Mouse (Mus musculus): Measurements from ENCODE around the gene Nme9. TPM values are rescaled to one million over a fixed set of nuclear protein-coding genes. Genes with fewer than 3 reads are reported as not detected.

Gene Nme9
- total and polyA plus RNA-seq, 3 experiments, result 1.7 TPM; not detected in 2

- TF ChIP-seq CTCF (IDR thresholded peaks at IDR 0.05), result no peak
- TF ChIP-seq EP300 (IDR thresholded peaks at IDR 0.05; ENCODE audit: insufficient read depth, low read depth, low read length), result no peak
- no peak for TF ChIP-seq POLR2A (IDR thresholded peaks at IDR 0.05; ENCODE audit: insufficient read depth, low read depth, low read length)
- Histone ChIP-seq H3K9ac (ENCODE audit: low read depth, low read length) (no peak overlapping the region), H3K4me3 (no peak overlapping the region), H3K27ac (no peak overlapping the region), H3K27me3 (ENCODE audit: control insufficient read depth, insufficient read depth, low read length) (no peaks in the 10 kb centered on the region), H3K36me3 (ENCODE audit: control insufficient read depth, insufficient read depth, low read length) (peaks cover 2% of the 10 kb centered on the region), H3K4me1 (ENCODE audit: control insufficient read depth, insufficient read depth, low read length) (no peaks in the 10 kb centered on the region), H3K79me2 (replicated peaks; ENCODE audit: control insufficient read depth, insufficient read depth, low read length) (no peaks in the 10 kb centered on the region)
- intact Hi-C loops (cut with DNase I), result no loop called here
- DNase-seq, result no peak
- 91% methylated on average over 4 of the region's 4 CpGs for WGBS
Measured at GRCm38 (mm10) chr9:99480764-99481163, 29.5 kb downstream of the Nme9 start.

- no peaks in the 10 kb centered on the region for H3K4me1 ChIP-seq (ENCODE audit: control insufficient read depth, insufficient read depth, low read length)
- H3K27ac ChIP-seq, result no peak overlapping the region
- H3K9ac ChIP-seq (ENCODE audit: low read depth, low read length), result no peak overlapping the region
- no peak for DNase-seq
- WGBS, result 78% methylated on average over 4 of the region's 4 CpGs
- H3K79me2 ChIP-seq (replicated peaks; ENCODE audit: control insufficient read depth, insufficient read depth, low read length), result no peaks in the 10 kb centered on the region
- TF ChIP-seq CTCF (IDR thresholded peaks at IDR 0.05), result no peak
- TF ChIP-seq EP300 (IDR thresholded peaks at IDR 0.05; ENCODE audit: insufficient read depth, low read depth, low read length), result no peak
- no peak for TF ChIP-seq POLR2A (IDR thresholded peaks at IDR 0.05; ENCODE audit: insufficient read depth, low read depth, low read length)
- H3K27me3 ChIP-seq (ENCODE audit: control insufficient read depth, insufficient read depth, low read length), result no peaks in the 10 kb centered on the region
- H3K4me3 ChIP-seq, result no peak overlapping the region
- intact Hi-C loops (cut with DNase I), result no loop called here
- peaks cover 2% of the 10 kb centered on the region for H3K36me3 ChIP-seq (ENCODE audit: control insufficient read depth, insufficient read depth, low read length)
Measured at GRCm38 (mm10) chr9:99483191-99483590, 31.9 kb downstream of the Nme9 start.

- H3K9ac ChIP-seq (ENCODE audit: low read depth, low read length), result no peak overlapping the region
- TF ChIP-seq CTCF (IDR thresholded peaks at IDR 0.05) (no peak), EP300 (IDR thresholded peaks at IDR 0.05; ENCODE audit: insufficient read depth, low read depth, low read length) (no peak), POLR2A (IDR thresholded peaks at IDR 0.05; ENCODE audit: insufficient read depth, low read depth, low read length) (no peak)
- H3K27ac ChIP-seq, result no peak overlapping the region
- H3K36me3 ChIP-seq (ENCODE audit: control insufficient read depth, insufficient read depth, low read length), result no peaks in the 10 kb centered on the region; the same call in 1 of the 2 replicates
- H3K4me1 ChIP-seq (ENCODE audit: control insufficient read depth, insufficient read depth, low read length), result no peaks in the 10 kb centered on the region
- no peak overlapping the region for H3K4me3 ChIP-seq
- no peak for DNase-seq
- no peaks in the 10 kb centered on the region for H3K79me2 ChIP-seq (replicated peaks; ENCODE audit: control insufficient read depth, insufficient read depth, low read length)
- intact Hi-C loops (cut with DNase I), result no loop called here
- no peaks in the 10 kb centered on the region for H3K27me3 ChIP-seq (ENCODE audit: control insufficient read depth, insufficient read depth, low read length)
Measured at GRCm38 (mm10) chr9:99484632-99485031, 33.4 kb downstream of the Nme9 start.

GRCm38 (mm10) chr9:99485144-99485543 lies 33.9 kb downstream of the Nme9 start:
- Histone ChIP-seq H3K27ac (no peak overlapping the region), H3K36me3 (ENCODE audit: control insufficient read depth, insufficient read depth, low read length) (no peaks in the 10 kb centered on the region; the same call in 1 of the 2 replicates), H3K4me3 (no peak overlapping the region), H3K4me1 (ENCODE audit: control insufficient read depth, insufficient read depth, low read length) (no peaks in the 10 kb centered on the region), H3K79me2 (replicated peaks; ENCODE audit: control insufficient read depth, insufficient read depth, low read length) (no peaks in the 10 kb centered on the region), H3K27me3 (ENCODE audit: control insufficient read depth, insufficient read depth, low read length) (no peaks in the 10 kb centered on the region), H3K9ac (ENCODE audit: low read depth, low read length) (no peak overlapping the region)
- TF ChIP-seq EP300 (IDR thresholded peaks at IDR 0.05; ENCODE audit: insufficient read depth, low read depth, low read length), result no peak
- no peak for TF ChIP-seq POLR2A (IDR thresholded peaks at IDR 0.05; ENCODE audit: insufficient read depth, low read depth, low read length)
- TF ChIP-seq CTCF (IDR thresholded peaks at IDR 0.05), result no peak
- 94% methylated on average over 4 of the region's 4 CpGs for WGBS
- intact Hi-C loops (cut with DNase I), result no loop called here
- no peak for DNase-seq

- intact Hi-C loops (cut with DNase I), result no loop called here
- Histone ChIP-seq H3K79me2 (replicated peaks; ENCODE audit: control insufficient read depth, insufficient read depth, low read length) (no peaks in the 10 kb centered on the region), H3K27me3 (ENCODE audit: control insufficient read depth, insufficient read depth, low read length) (no peaks in the 10 kb centered on the region), H3K4me3 (no peak overlapping the region), H3K4me1 (ENCODE audit: control insufficient read depth, insufficient read depth, low read length) (no peaks in the 10 kb centered on the region), H3K27ac (no peak overlapping the region), H3K9ac (ENCODE audit: low read depth, low read length) (no peak overlapping the region), H3K36me3 (ENCODE audit: control insufficient read depth, insufficient read depth, low read length) (no peaks in the 10 kb centered on the region; the same call in 1 of the 2 replicates)
- 82% methylated on average over 8 of the region's 8 CpGs for WGBS
- TF ChIP-seq CTCF (IDR thresholded peaks at IDR 0.05) (no peak), POLR2A (IDR thresholded peaks at IDR 0.05; ENCODE audit: insufficient read depth, low read depth, low read length) (no peak), EP300 (IDR thresholded peaks at IDR 0.05; ENCODE audit: insufficient read depth, low read depth, low read length) (no peak)
- DNase-seq, result no peak
Measured at GRCm38 (mm10) chr9:99487126-99487695, 35.9 kb downstream of the Nme9 start.

- no peak for DNase-seq
- WGBS, result 78% methylated on average over 3 of the region's 3 CpGs
- intact Hi-C loops (cut with DNase I), result no loop called here
- Histone ChIP-seq H3K27ac (no peak overlapping the region), H3K4me1 (ENCODE audit: control insufficient read depth, insufficient read depth, low read length) (no peaks in the 10 kb centered on the region), H3K4me3 (no peak overlapping the region), H3K79me2 (replicated peaks; ENCODE audit: control insufficient read depth, insufficient read depth, low read length) (no peaks in the 10 kb centered on the region), H3K36me3 (ENCODE audit: control insufficient read depth, insufficient read depth, low read length) (no peaks in the 10 kb centered on the region; the same call in 1 of the 2 replicates), H3K27me3 (ENCODE audit: control insufficient read depth, insufficient read depth, low read length) (no peaks in the 10 kb centered on the region), H3K9ac (ENCODE audit: low read depth, low read length) (no peak overlapping the region)
- no peak for TF ChIP-seq CTCF (IDR thresholded peaks at IDR 0.05)
- no peak for TF ChIP-seq EP300 (IDR thresholded peaks at IDR 0.05; ENCODE audit: insufficient read depth, low read depth, low read length)
- TF ChIP-seq POLR2A (IDR thresholded peaks at IDR 0.05; ENCODE audit: insufficient read depth, low read depth, low read length), result no peak
Measured at GRCm38 (mm10) chr9:99487841-99488240, 36.6 kb downstream of the Nme9 start.

Data from heart, adult 2 months (tissue).